Mouse (Mus musculus): ENCODE measurements at regions not wholly inside any gene's neighbourhood (a gene's known extent, or its start where the extent isn't known, plus 50 kb on each side); places are given as distances from the start of the nearest gene placed in this dataset.

- no peak for DNase-seq (ENCODE audit: low spot score in 2 of 2)
These were observed 51.9 kb upstream of the Klf9 start for GRCm38 (mm10) chr19:23089081-23089480.

- no peak for DNase-seq (ENCODE audit: low spot score in 2 of 2)
These were observed 51.1 kb upstream of the Klf9 start for GRCm38 (mm10) chr19:23089761-23090514.
